In genomic region chr1:41390102-41390884, GRCm38 (mm10) we compare ENCODE assay signal across 9 mouse cellular contexts.
DNase-seq lines count a peak whose midpoint lies in the region; ATAC-seq lines count a peak whose summit lies in the region.
"Had no signal": no experiment of that assay in that cellular context is flagged by ENCODE, and none has a peak within 500 bp of the region (broad histone marks: within the 10 kb centered on the region; RNA-seq: fewer than 3 reads in every experiment).

No protein-coding gene starts in this region.

- intact Hi-C loops in left cerebral cortex, postnatal 10 days (cut with DNase I), result no loop called here

- 12% methylated on average over 11 of the region's 11 CpGs for WGBS in intestine, embryonic 16.5 days
- 12% methylated on average over 11 of the region's 11 CpGs for WGBS in stomach, embryonic 14.5 days

- 0 out of 2 replicates have a peak, but pooled peaks cover 5% of the 10 kb centered on the region for H3K4me1 ChIP-seq in intestine, embryonic 16.5 days (ENCODE audit: control insufficient read depth, insufficient read depth, low read length)
- peaks cover 7% of the 10 kb centered on the region; the same call in 1 of the 2 replicates for H3K4me1 ChIP-seq in stomach, embryonic 14.5 days (ENCODE audit: control insufficient read depth, insufficient read depth, low read length)

- no peak overlapping the region for H3K27ac ChIP-seq in intestine, embryonic 16.5 days (ENCODE audit: low read length)
- no peak overlapping the region for H3K27ac ChIP-seq in stomach, embryonic 14.5 days (ENCODE audit: low read length)

- H3K27me3 ChIP-seq in intestine, embryonic 16.5 days (replicated peaks; ENCODE audit: control insufficient read depth, insufficient read depth, low read length), result no peaks in the 10 kb centered on the region
- no peaks in the 10 kb centered on the region for H3K27me3 ChIP-seq in stomach, embryonic 14.5 days (ENCODE audit: control insufficient read depth, insufficient read depth, low read length)

- no peak overlapping the region for H3K4me2 ChIP-seq in intestine, embryonic 16.5 days (ENCODE audit: low read depth, low read length)
- H3K4me2 ChIP-seq in stomach, embryonic 14.5 days (replicated peaks; ENCODE audit: low read depth, low read length), result no peak overlapping the region

- ATAC-seq in intestine, embryonic 16.5 days, result peak; percentile 95
- ATAC-seq in stomach, embryonic 14.5 days (ENCODE audit: insufficient number of reproducible peaks, insufficient read depth, low FRiP score, low read depth), result peak; percentile 95
- ATAC-seq in activated CD4-positive, CD25-positive, alpha-beta regulatory T cell, adult 4 months, result no peak

- H3K9ac ChIP-seq in intestine, embryonic 16.5 days (ENCODE audit: low read depth, low read length), result no peak overlapping the region
- no peak overlapping the region for H3K9ac ChIP-seq in stomach, embryonic 14.5 days (replicated peaks; ENCODE audit: low read depth, low read length)

- no peak overlapping the region for H3K4me3 ChIP-seq in intestine, embryonic 16.5 days (ENCODE audit: low read length)
- H3K4me3 ChIP-seq in stomach, embryonic 14.5 days (ENCODE audit: low read depth, low read length), result no peak overlapping the region

- DNase-seq in urinary bladder, postnatal 25 days (ENCODE audit: low spot score), result peak; percentile 4
- no peak for DNase-seq in urinary bladder, adult 2 months (ENCODE audit: low spot score)
- peak; percentile 31 to 50 for DNase-seq in frontal cortex, postnatal 36 days (ENCODE audit: low spot score in 2 of 2)
- DNase-seq in left cerebral cortex, postnatal 10 days (ENCODE audit: extremely low spot score in 1 of 2, low spot score in 2 of 2), result peak; percentile 56 to 67
- DNase-seq in mesoderm, embryonic 11.5 days (ENCODE audit: low read depth, low spot score), result peak; percentile 93

- H3K9me3 ChIP-seq in intestine, embryonic 16.5 days (ENCODE audit: control insufficient read depth, low read length), result no peaks in the 10 kb centered on the region
- H3K9me3 ChIP-seq in stomach, embryonic 14.5 days (ENCODE audit: control insufficient read depth, low read depth, low read length), result no peaks in the 10 kb centered on the region

- H3K36me3 ChIP-seq in intestine, embryonic 16.5 days (ENCODE audit: control insufficient read depth, insufficient read depth, low read length), result no peaks in the 10 kb centered on the region
- no peaks in the 10 kb centered on the region for H3K36me3 ChIP-seq in stomach, embryonic 14.5 days (ENCODE audit: control insufficient read depth, insufficient read depth, low read length)
- H3K36me3 ChIP-seq: G1E had no signal
